Mouse (Mus musculus) cerebellum, adult 2 months (tissue): ENCODE data around the gene Dnase1l2. TPM values are rescaled to one million over a fixed set of nuclear protein-coding genes. Genes with fewer than 3 reads are reported as not detected.

Experiments
- DNase-seq, 2 experiments: peaks; one replicate each; pipeline ENCODE4 v3.0.0; 2021
- H3K27ac ChIP-seq: fragments of 200-500 bp; 2 replicates; pipeline ENCODE4 v1.5.1; 2012; ENCODE audit warnings: low read length, control low read depth, inconsistent platforms; ENCODE audit not compliant: insufficient read depth
- H3K27me3 ChIP-seq: fragments of 200-500 bp; 2 replicates; pipeline ENCODE4 v1.6.1; 2012; ENCODE audit warnings: inconsistent platforms, mild to moderate bottlenecking, low read length, moderate library complexity; ENCODE audit not compliant: control insufficient read depth, insufficient read depth
- H3K4me1 ChIP-seq: fragments of 200-500 bp; 2 replicates; pipeline ENCODE4 v1.6.1; 2011; ENCODE audit warnings: low read length; ENCODE audit not compliant: control insufficient read depth, insufficient read depth
- H3K4me3 ChIP-seq: fragments of 200-500 bp; replicated peaks from 2 replicates; pipeline ENCODE3; 2011; ENCODE audit warnings: mild to moderate bottlenecking, low read depth, low read length, control low read depth; ENCODE audit not compliant: insufficient read depth
- CTCF ChIP-seq: fragments of 200-500 bp; IDR thresholded peaks from 2 replicates; pipeline ENCODE4 v1.5.1; 2011; ENCODE audit warnings: low read depth, mild to moderate bottlenecking, control low read depth, low read length, moderate library complexity, borderline replicate concordance; ENCODE audit not compliant: insufficient read depth
- POLR2A ChIP-seq: fragments of 200-500 bp; IDR thresholded peaks from 2 replicates; pipeline ENCODE4 v1.6.1; 2011; ENCODE audit warnings: low read length, control low read depth, borderline replicate concordance; ENCODE audit not compliant: insufficient read depth
- WGBS: fragments of 180-500 bp; shearing (Covaris S2); methylation state at CpG from one replicate; pipeline ENCODE4 v1.1.7; 2018; 5-methylcytosine and 5-hydroxymethylcytosine counted together
- polyA plus RNA-seq: library from polyadenylated mRNA; depleted of rRNA; stranded (reverse); fragments of >200 nt; gene quantifications from 2 replicates; pipeline ENCODE4 v1.2.3, GENCODE M21; 2012

Gene Dnase1l2
- polyA plus RNA-seq, 1 experiment, result 22.7 TPM

- H3K27me3 ChIP-seq, result no peaks in the 10 kb centered on the region
- no peak for DNase-seq
- TF ChIP-seq POLR2A, result no peak
- TF ChIP-seq CTCF, result no peak
- WGBS, result 75% methylated on average over 10 of the region's 10 CpGs
- no peak overlapping the region for H3K4me3 ChIP-seq
- peaks cover 24% of the 10 kb centered on the region for H3K4me1 ChIP-seq
- no peak overlapping the region for H3K27ac ChIP-seq
Measured at GRCm38 (mm10) chr17:24476022-24476776, 33.3 kb upstream of the Dnase1l2 start.

- Histone ChIP-seq H3K27ac (no peak overlapping the region), H3K27me3 (no peaks in the 10 kb centered on the region), H3K4me1 (peaks cover 24% of the 10 kb centered on the region), H3K4me3 (no peak overlapping the region)
- no peak for DNase-seq
- TF ChIP-seq CTCF (no peak), POLR2A (no peak)
- 85% methylated on average over 6 of the region's 6 CpGs for WGBS
Measured at GRCm38 (mm10) chr17:24475586-24475985, 32.7 kb upstream of the Dnase1l2 start.

GRCm38 (mm10) chr17:24474557-24474956 lies 31.7 kb upstream of the Dnase1l2 start:
- no peak overlapping the region for H3K4me3 ChIP-seq
- DNase-seq, result peak in 1 of 2 experiments; percentile 43
- H3K4me1 ChIP-seq, result peaks cover 24% of the 10 kb centered on the region
- H3K27ac ChIP-seq, result peak overlapping the region; percentile 23; the same call in 1 of the 2 replicates
- 71% methylated on average over 5 of the region's 5 CpGs for WGBS
- no peaks in the 10 kb centered on the region for H3K27me3 ChIP-seq
- TF ChIP-seq POLR2A (no peak), CTCF (no peak)

GRCm38 (mm10) chr17:24473612-24474275 lies 30.8 kb upstream of the Dnase1l2 start, which contains the start of gene Bricd5:
TSS of gene Bricd5 (plus strand) at chr17:24473884.
- DNase-seq, result no peak
- Histone ChIP-seq H3K27me3 (no peaks in the 10 kb centered on the region), H3K4me3 (peak within 1 kb of the TSS; percentile 3), H3K4me1 (peaks cover 24% of the 10 kb centered on the region), H3K27ac (peak within 1 kb of the TSS; percentile 8; the same call in 1 of the 2 replicates)
- 67% methylated on average over 6 of the region's 6 CpGs for WGBS
- TF ChIP-seq CTCF (no peak), POLR2A (no peak)

GRCm38 (mm10) chr17:24472512-24472911 lies 29.6 kb upstream of the Dnase1l2 start:
- Histone ChIP-seq H3K27me3 (no peaks in the 10 kb centered on the region), H3K4me1 (peaks cover 17% of the 10 kb centered on the region), H3K4me3 (peak overlapping the region; percentile 3), H3K27ac (no peak overlapping the region)
- peak; percentile 70 to 85 for DNase-seq
- 24% methylated on average over 4 of the region's 4 CpGs for WGBS
- no peak for TF ChIP-seq CTCF
- no peak for TF ChIP-seq POLR2A

- no peak for TF ChIP-seq CTCF
- Histone ChIP-seq H3K4me3 (peak overlapping the region; percentile 70), H3K27ac (peak overlapping the region; percentile 67), H3K27me3 (no peaks in the 10 kb centered on the region), H3K4me1 (peaks cover 10% of the 10 kb centered on the region)
- under 1% methylated on average over 68 of the region's 68 CpGs for WGBS
- peak in 1 of 2 experiments; percentile 66 for DNase-seq
Measured at GRCm38 (mm10) chr17:24470701-24471527, 28.0 kb upstream of the Dnase1l2 start.

- H3K27me3 ChIP-seq, result no peaks in the 10 kb centered on the region
- H3K4me3 ChIP-seq, result peak within 1 kb of the TSS; percentile 81
- DNase-seq, result peak; percentile 99 to 100
- H3K4me1 ChIP-seq, result peaks cover 10% of the 10 kb centered on the region
- TF ChIP-seq CTCF, result no peak
- TF ChIP-seq POLR2A, result peak; percentile 73
- peak within 1 kb of the TSS; percentile 67 for H3K27ac ChIP-seq
- WGBS, result under 1% methylated on average over 75 of the region's 75 CpGs
Measured at GRCm38 (mm10) chr17:24469910-24470602, 27.2 kb upstream of the Dnase1l2 start, which contains the start of the genes E4f1 and Pgp. TSS of gene E4f1 (minus strand) at chr17:24470313. TSS of gene Pgp (plus strand) at chr17:24470392.
